Mouse (Mus musculus) ES-E14 (cell line): Measurements from ENCODE around the gene Gtpbp8. TPM values are rescaled to one million over a fixed set of nuclear protein-coding genes. Genes with fewer than 3 reads are reported as not detected.

Experiments used
- DNase-seq: peaks from one replicate; pipeline ENCODE4 v3.0.0-alpha.2; 2013; ENCODE audit warnings: low read depth, low spot score
- H3K27ac ChIP-seq: 2 replicates; pipeline ENCODE4 v1.5.1; 2012; ENCODE audit warnings: low read depth, mild to moderate bottlenecking, low read length, moderate library complexity, mixed read lengths; ENCODE audit not compliant: poor library complexity, insufficient read depth, severe bottlenecking
- H3K36me3 ChIP-seq: 2 replicates; pipeline ENCODE4 v1.6.1; 2012; ENCODE audit warnings: mild to moderate bottlenecking, low read length, moderate library complexity, mixed read lengths; ENCODE audit not compliant: control insufficient read depth, poor library complexity, insufficient read depth, severe bottlenecking
- H3K4me1 ChIP-seq, 2 experiments: fragments of 150-350 bp in 1 of 2; sonication (generic) in 1 of 2; 2 replicates each; pipeline ENCODE4 v1.6.1; 2012; ENCODE audit warnings: low read length in 2 of 2, mild to moderate bottlenecking in 1 of 2, mixed read lengths in 1 of 2; ENCODE audit not compliant: control insufficient read depth in 2 of 2, insufficient read depth in 2 of 2, poor library complexity in 1 of 2
- H3K4me3 ChIP-seq, 2 experiments: fragments of 150-350 bp in 1 of 2; sonication (generic) in 1 of 2; 2 replicates each; pipeline ENCODE4 v1.5.1; 2012; ENCODE audit warnings: low read length in 2 of 2, low read depth in 1 of 2, mild to moderate bottlenecking in 1 of 2, mixed read lengths in 1 of 2; ENCODE audit not compliant: insufficient read depth in 1 of 2, poor library complexity in 1 of 2, severe bottlenecking in 1 of 2
- H3K9ac ChIP-seq: 2 replicates; pipeline ENCODE4 v1.6.1; 2012; ENCODE audit warnings: low read depth, mild to moderate bottlenecking, low read length, mixed read lengths; ENCODE audit not compliant: poor library complexity, insufficient read depth, severe bottlenecking
- H3K9me3 ChIP-seq: fragments of 150-350 bp; sonication (generic); 2 replicates; pipeline ENCODE4 v1.6.1; 2012; ENCODE audit warnings: low read depth, mild to moderate bottlenecking, low read length; ENCODE audit not compliant: control insufficient read depth, insufficient read depth
- CHD2 ChIP-seq: IDR thresholded peaks from 2 replicates; pipeline ENCODE4 v1.6.1; 2014; ENCODE audit warnings: mild to moderate bottlenecking, low read depth, low read length, inconsistent platforms
- HCFC1 ChIP-seq: IDR thresholded peaks from 2 replicates; pipeline ENCODE4 v1.6.1; 2012; ENCODE audit warnings: low read length, inconsistent platforms, borderline replicate concordance; ENCODE audit not compliant: insufficient read depth
- MAFK ChIP-seq: IDR thresholded peaks from 2 replicates; pipeline ENCODE4 v1.6.1; 2014; ENCODE audit warnings: mild to moderate bottlenecking, low read depth, low read length, inconsistent platforms; ENCODE audit not compliant: insufficient read depth
- ZC3H11A ChIP-seq: IDR thresholded peaks from 2 replicates; pipeline ENCODE4 v1.6.1; 2012; ENCODE audit warnings: low read depth, mild to moderate bottlenecking, inconsistent platforms, low read length, borderline replicate concordance
- ZNF384 ChIP-seq: IDR thresholded peaks from 2 replicates; pipeline ENCODE4 v1.6.1; 2012; ENCODE audit warnings: low read depth, low read length, inconsistent platforms
- in situ Hi-C, 2 experiments: fragments of 600-800 bp; cut with MboI; formaldehyde crosslinking; loops; one replicate each; pipeline ENCODE4 v1.15.1; 2025; ENCODE audit warnings: low sequenced_read_pairs in 2 of 2, inconsistent platforms in 1 of 2; ENCODE audit not compliant: unreplicated experiment in 2 of 2
- total RNA-seq: library from RNA; depleted of rRNA; stranded (reverse); fragments of 300-350 nt; gene quantifications from 2 replicates; pipeline ENCODE4 v1.2.3, GENCODE M21; 2012

Gene Gtpbp8
- total RNA-seq, 1 experiment = 8.7 TPM

DNA sequence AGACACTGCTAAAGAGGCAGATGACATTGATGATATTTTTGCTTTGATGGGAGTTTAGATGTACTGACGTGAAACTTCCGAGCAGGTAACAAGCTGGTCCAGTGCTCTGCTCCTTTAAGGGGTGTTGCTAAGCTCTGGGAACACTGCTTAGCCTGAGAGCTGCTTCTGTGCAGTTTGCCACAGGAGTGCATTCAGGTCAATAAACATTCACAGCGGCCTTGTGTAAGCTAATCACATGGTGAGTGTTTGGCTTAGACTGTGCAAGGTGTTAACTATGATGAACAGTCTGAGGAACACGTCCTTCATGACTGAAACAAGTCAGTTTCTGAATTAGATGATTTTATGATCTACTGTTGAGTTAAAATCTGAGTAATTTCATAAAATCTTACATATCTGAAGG is 10.0 kb downstream of the Gtpbp8 start:
- in situ Hi-C loops = no loop called here
- TF ChIP-seq CHD2 = no peak
- TF ChIP-seq ZNF384 = no peak
- no peak for TF ChIP-seq HCFC1
- TF ChIP-seq MAFK = no peak
- no peak for TF ChIP-seq ZC3H11A
- Histone ChIP-seq H3K9ac (no peak overlapping the region), H3K4me1 (no peaks in the 10 kb centered on the region), H3K9me3 (no peaks in the 10 kb centered on the region), H3K27ac (no peak overlapping the region), H3K4me3 (no peak overlapping the region), H3K36me3 (peaks cover 45% of the 10 kb centered on the region)
- DNase-seq = no peak

DNA sequence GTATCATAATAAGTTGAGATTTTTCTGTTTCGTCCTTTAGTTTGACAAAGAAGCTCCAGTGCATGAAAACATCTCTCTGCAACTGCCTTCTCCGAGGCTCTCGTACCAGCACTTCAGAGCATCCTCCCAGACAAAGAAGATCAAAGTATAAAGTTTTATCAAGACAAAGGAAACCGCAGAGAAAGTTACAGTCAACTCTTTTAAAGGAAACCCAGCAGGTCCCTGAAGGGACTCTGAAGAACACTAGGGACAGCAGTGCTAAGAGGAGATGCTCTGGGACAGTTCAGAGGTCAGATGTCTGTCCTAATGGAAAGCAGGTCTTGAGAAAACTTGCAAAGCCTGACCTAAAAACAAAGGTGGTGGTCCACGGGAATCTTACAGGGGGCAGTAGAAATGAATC is 10.5 kb downstream of the Gtpbp8 start:
- no peak for DNase-seq
- H3K36me3 ChIP-seq = peaks cover 49% of the 10 kb centered on the region
- TF ChIP-seq CHD2 (no peak), MAFK (no peak), HCFC1 (no peak), ZNF384 (no peak), ZC3H11A (no peak)
- H3K4me3 ChIP-seq = no peak overlapping the region
- H3K9ac ChIP-seq = no peak overlapping the region
- H3K9me3 ChIP-seq = no peaks in the 10 kb centered on the region
- in situ Hi-C loops = no loop called here
- H3K27ac ChIP-seq = no peak overlapping the region
- no peaks in the 10 kb centered on the region for H3K4me1 ChIP-seq

- TF ChIP-seq MAFK (no peak), HCFC1 (no peak), ZC3H11A (no peak), CHD2 (no peak), ZNF384 (no peak)
- Histone ChIP-seq H3K4me3 (no peak overlapping the region), H3K9ac (no peak overlapping the region), H3K27ac (no peak overlapping the region), H3K36me3 (peaks cover 56% of the 10 kb centered on the region), H3K4me1 (no peaks in the 10 kb centered on the region), H3K9me3 (no peaks in the 10 kb centered on the region)
- DNase-seq = no peak
- in situ Hi-C loops = no loop called here
Observed at GRCm38 (mm10) chr16:44734059-44734458, 12.1 kb downstream of the Gtpbp8 start.

- Histone ChIP-seq H3K4me3 (no peak overlapping the region), H3K36me3 (peaks cover 23% of the 10 kb centered on the region), H3K4me1 (peaks cover 0 to 5% of the 10 kb centered on the region in 2 experiments; a peak in 1 of 4 replicates), H3K9ac (no peak overlapping the region), H3K27ac (no peak overlapping the region), H3K9me3 (no peaks in the 10 kb centered on the region)
- in situ Hi-C loops = no loop called here
- TF ChIP-seq CHD2 (no peak), ZNF384 (no peak), MAFK (no peak), HCFC1 (no peak), ZC3H11A (no peak)
- no peak for DNase-seq
Observed at GRCm38 (mm10) chr16:44727525-44727924, 18.6 kb downstream of the Gtpbp8 start.
